8 mouse cellular contexts compared by ENCODE assay signal in the genomic region with DNA sequence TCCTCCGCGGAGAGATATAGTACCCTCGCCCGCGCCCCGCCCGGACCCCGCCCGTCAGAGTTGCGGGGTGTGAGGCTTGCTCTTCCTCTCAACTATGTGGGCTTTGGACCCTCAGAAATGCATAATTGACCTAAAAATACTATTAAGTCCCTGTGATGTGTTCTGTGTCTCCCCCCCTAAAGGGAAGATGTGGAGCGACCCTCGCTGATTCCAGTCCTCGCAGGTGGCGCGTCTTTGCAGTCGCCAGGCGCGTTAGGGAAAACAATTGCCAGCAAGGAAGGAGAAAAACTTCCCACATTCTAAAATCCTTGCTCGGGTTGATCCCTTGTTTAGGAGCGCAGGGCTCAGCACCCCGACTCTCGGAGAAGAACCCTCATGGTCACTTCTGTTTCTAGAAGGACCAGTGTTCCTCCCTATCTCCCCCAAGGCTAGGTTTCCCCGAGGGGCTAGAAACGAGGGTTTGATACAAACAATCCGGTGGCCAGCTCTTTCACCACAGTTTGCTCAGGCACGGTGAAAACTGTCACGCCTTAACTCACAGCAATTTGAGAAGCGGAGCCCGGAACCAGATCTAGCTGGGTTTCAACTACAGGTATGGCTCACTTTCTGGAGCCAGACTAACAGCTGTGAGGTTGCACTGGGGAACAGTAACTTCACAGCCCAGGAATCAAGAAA. TPM values are rescaled to one million over a fixed set of nuclear protein-coding genes. Genes with fewer than 3 reads are reported as not detected.
DNase-seq lines count a peak whose midpoint lies in the region; ATAC-seq and TF ChIP-seq lines count a peak whose summit lies in the region.

No protein-coding gene starts in this region.

- DNase-seq in embryo, embryonic 10 days (ENCODE audit: low spot score), result peak; percentile 40
- DNase-seq in embryo, embryonic 9.5 days (ENCODE audit: extremely low spot score), result no peak
- DNase-seq in splenic B cell, adult 2 months (ENCODE audit: low read depth, low spot score), result peak; percentile 61
- no peak for DNase-seq in left cerebral cortex, postnatal 4 days

- H3K4me1 ChIP-seq in ES-Bruce4 (ENCODE audit: control insufficient read depth, insufficient read depth, low read length), result no peaks in the 10 kb centered on the region
- peaks cover 7% of the 10 kb centered on the region for H3K4me1 ChIP-seq in embryonic facial prominence, embryonic 15.5 days
- peaks cover 5% of the 10 kb centered on the region for H3K4me1 ChIP-seq in intestine, embryonic 15.5 days (replicated peaks)
- peaks cover 21% of the 10 kb centered on the region for H3K4me1 ChIP-seq in liver, embryonic 16.5 days (ENCODE audit: control insufficient read depth, low read depth, low read length)

- no peaks in the 10 kb centered on the region for H3K9me3 ChIP-seq in ES-Bruce4 (replicated peaks; ENCODE audit: control insufficient read depth, insufficient read depth, low read length, poor library complexity, severe bottlenecking)
- H3K9me3 ChIP-seq in embryonic facial prominence, embryonic 15.5 days (replicated peaks), result no peaks in the 10 kb centered on the region
- no peaks in the 10 kb centered on the region for H3K9me3 ChIP-seq in intestine, embryonic 15.5 days
- H3K9me3 ChIP-seq in liver, embryonic 16.5 days (replicated peaks; ENCODE audit: control insufficient read depth, low read length), result no peaks in the 10 kb centered on the region

- TF ChIP-seq EP300 in ES-Bruce4 (IDR thresholded peaks at IDR 0.05; ENCODE audit: insufficient read depth, low read depth, low read length), result no peak

- H3K27ac ChIP-seq in ES-Bruce4 (ENCODE audit: insufficient read depth, low read length), result peak overlapping the region; percentile 79
- peak overlapping the region; percentile 100 for H3K27ac ChIP-seq in embryonic facial prominence, embryonic 15.5 days (replicated peaks)
- peak overlapping the region; percentile 99 for H3K27ac ChIP-seq in intestine, embryonic 15.5 days
- peak overlapping the region; percentile 84 for H3K27ac ChIP-seq in liver, embryonic 16.5 days (ENCODE audit: low read length)

- peak overlapping the region; percentile 86 for H3K4me2 ChIP-seq in embryonic facial prominence, embryonic 15.5 days (replicated peaks)
- H3K4me2 ChIP-seq in intestine, embryonic 15.5 days (replicated peaks), result peak overlapping the region; percentile 84
- H3K4me2 ChIP-seq in liver, embryonic 16.5 days (ENCODE audit: low read depth, low read length), result peak overlapping the region; percentile 100

- intact Hi-C loops in left cerebral cortex, postnatal 4 days (cut with DNase I), result no loop called here

- TF ChIP-seq POLR2A in ES-Bruce4 (IDR thresholded peaks at IDR 0.05; ENCODE audit: insufficient read depth, low read length), result no peak

- H3K9ac ChIP-seq in ES-Bruce4 (ENCODE audit: low read depth, poor library complexity, severe bottlenecking), result peak overlapping the region; percentile 92
- H3K9ac ChIP-seq in embryonic facial prominence, embryonic 15.5 days, result peak overlapping the region; percentile 64
- H3K9ac ChIP-seq in intestine, embryonic 15.5 days, result peak overlapping the region; percentile 55
- peak overlapping the region; percentile 78 for H3K9ac ChIP-seq in liver, embryonic 16.5 days (ENCODE audit: low read depth, low read length)

- no peaks in the 10 kb centered on the region for H3K36me3 ChIP-seq in ES-Bruce4 (ENCODE audit: control insufficient read depth, insufficient read depth, low read length, poor library complexity, severe bottlenecking)
- no peaks in the 10 kb centered on the region for H3K36me3 ChIP-seq in embryonic facial prominence, embryonic 15.5 days
- H3K36me3 ChIP-seq in intestine, embryonic 15.5 days, result no peaks in the 10 kb centered on the region
- no peaks in the 10 kb centered on the region for H3K36me3 ChIP-seq in liver, embryonic 16.5 days (ENCODE audit: control insufficient read depth, insufficient read depth)
- no peaks in the 10 kb centered on the region for H3K36me3 ChIP-seq in splenic B cell, adult 2 months (ENCODE audit: control insufficient read depth, insufficient read depth, low read length, poor library complexity, severe bottlenecking)

- TF ChIP-seq CTCF in ES-Bruce4 (IDR thresholded peaks at IDR 0.05; ENCODE audit: low read depth, low read length), result no peak

- WGBS in embryonic facial prominence, embryonic 15.5 days, result under 1% methylated on average over 29 of the region's 29 CpGs
- WGBS in intestine, embryonic 15.5 days, result 1% methylated on average over 29 of the region's 29 CpGs
- WGBS in liver, embryonic 16.5 days (ENCODE audit: insufficient replicate concordance), result 2% methylated on average over 29 of the region's 29 CpGs

- H3K27me3 ChIP-seq in ES-Bruce4 (ENCODE audit: control insufficient read depth, insufficient read depth, low read length, poor library complexity, severe bottlenecking), result no peaks in the 10 kb centered on the region
- H3K27me3 ChIP-seq in embryonic facial prominence, embryonic 15.5 days, result no peaks in the 10 kb centered on the region
- no peaks in the 10 kb centered on the region for H3K27me3 ChIP-seq in intestine, embryonic 15.5 days (replicated peaks)
- H3K27me3 ChIP-seq in liver, embryonic 16.5 days (ENCODE audit: control insufficient read depth, insufficient read depth, low read depth, low read length), result no peaks in the 10 kb centered on the region
- no peaks in the 10 kb centered on the region for H3K27me3 ChIP-seq in splenic B cell, adult 2 months (ENCODE audit: control insufficient read depth, insufficient read depth, low read length, poor library complexity, severe bottlenecking)

- no peak for ATAC-seq in embryonic facial prominence, embryonic 15.5 days (ENCODE audit: insufficient number of reproducible peaks, low FRiP score, low TSS enrichment, low read depth)
- ATAC-seq in intestine, embryonic 15.5 days, result no peak
- ATAC-seq in liver, embryonic 16.5 days (ENCODE audit: low read depth), result no peak

- H3K4me3 ChIP-seq in ES-Bruce4 (ENCODE audit: low read depth, low read length), result peak overlapping the region; percentile 74
- peak overlapping the region; percentile 68 for H3K4me3 ChIP-seq in embryonic facial prominence, embryonic 15.5 days (replicated peaks)
- peak overlapping the region; percentile 66 for H3K4me3 ChIP-seq in intestine, embryonic 15.5 days (replicated peaks)
- H3K4me3 ChIP-seq in liver, embryonic 16.5 days (ENCODE audit: low read depth, low read length), result peak overlapping the region; percentile 86

RNA-seq across cellular contexts. Expression of a gene that starts 11.3 kb away (rescaled TPM):
- polyA plus RNA-seq in ES-Bruce4 (2011; ENCODE audit: insufficient read depth, insufficient read length, low read depth, missing spikeins), result 280 and 286 TPM in 2 replicates
- 1,372 and 1,471 TPM in 2 replicates for polyA plus RNA-seq in embryonic facial prominence, embryonic 15.5 days (2015; fragmentation: Nextera tagmentation; extraction: Ambion mirVana)
- polyA plus RNA-seq in intestine, embryonic 15.5 days (2015; fragmentation: Nextera tagmentation; extraction: Ambion mirVana), result 2,249 and 2,526 TPM in 2 replicates
- 413 and 426 TPM in 2 replicates for polyA plus RNA-seq in liver, embryonic 16.5 days (2015; fragmentation: Nextera tagmentation; extraction: Ambion mirVana)
- total RNA-seq in left cerebral cortex, postnatal 4 days (2021), result 1,000 to 10,000 TPM; 1,473 to 1,476 TPM

RNA-seq across cellular contexts. Expression of a gene that starts 28.4 kb away (rescaled TPM):
- 14.9 and 17.6 TPM in 2 replicates for polyA plus RNA-seq in ES-Bruce4 (2011; ENCODE audit: insufficient read depth, insufficient read length, low read depth, missing spikeins)
- polyA plus RNA-seq in embryonic facial prominence, embryonic 15.5 days (2015; fragmentation: Nextera tagmentation; extraction: Ambion mirVana), result 14.1 TPM in 2 replicates
- polyA plus RNA-seq in intestine, embryonic 15.5 days (2015; fragmentation: Nextera tagmentation; extraction: Ambion mirVana), result 10.2 and 12.1 TPM in 2 replicates
- polyA plus RNA-seq in liver, embryonic 16.5 days (2015; fragmentation: Nextera tagmentation; extraction: Ambion mirVana), result 4.4 and 4.7 TPM in 2 replicates
- total RNA-seq in left cerebral cortex, postnatal 4 days (2021), result 10 to 100 TPM; 17.8 to 19.9 TPM

Comparison
In these comparisons a context has a peak if more than half of its experiments do, and no peak if none do; other contexts are left out.
1. DNase-seq: peak in embryo, embryonic 10 days (single experiment) and splenic B cell, adult 2 months (single experiment); none in embryo, embryonic 9.5 days (single experiment) and left cerebral cortex, postnatal 4 days (single experiment).
2. Peak in every context shown above with its lines, with median percentiles within 50 percentile points of each other: H3K27ac ChIP-seq, H3K4me3 ChIP-seq, H3K9ac ChIP-seq and H3K4me2 ChIP-seq.